Mouse (Mus musculus): ENCODE data around the gene Tedc1.

DNA sequence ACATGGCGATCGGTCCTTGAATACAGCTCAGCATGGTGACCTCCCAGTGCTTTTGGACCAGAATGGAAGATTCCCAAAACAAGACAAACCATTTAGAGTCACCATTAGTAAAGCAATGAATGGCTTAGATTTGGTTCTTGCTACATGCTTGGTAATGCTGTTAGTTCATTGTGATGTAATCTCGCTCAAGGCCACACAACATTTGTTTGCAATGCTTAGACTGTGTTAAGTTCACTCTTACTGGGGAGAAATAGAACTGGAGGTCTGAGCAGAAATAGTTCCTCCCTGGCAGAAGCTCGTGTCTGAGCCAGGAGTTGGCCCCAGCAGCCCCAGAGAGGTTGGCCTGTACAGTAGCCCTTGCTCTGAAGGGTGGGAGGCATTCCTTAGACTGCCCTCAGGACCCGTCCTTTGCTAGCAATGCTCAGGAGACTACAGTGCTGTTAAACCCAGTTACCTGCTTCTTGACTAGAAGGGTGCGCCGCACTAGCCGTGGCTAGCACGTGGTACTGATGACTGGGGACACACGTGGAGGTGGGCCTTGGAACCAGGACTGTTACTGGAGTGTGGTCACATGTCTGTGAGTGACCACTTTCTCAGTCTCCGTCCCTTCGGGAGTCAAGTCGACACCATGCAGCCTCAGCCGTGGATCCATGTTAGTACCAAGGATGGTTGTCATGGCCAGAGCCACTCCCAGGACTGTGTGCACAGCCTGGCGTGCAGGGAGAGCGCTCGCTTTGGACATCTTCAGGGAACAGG lies 47.5 kb upstream of the Tedc1 start:
- no peak for TF ChIP-seq POLR2A (IDR thresholded peaks at IDR 0.05; ENCODE audit: insufficient read depth, low read depth, low read length)
- TF ChIP-seq CTCF (IDR thresholded peaks at IDR 0.05) = no peak
- TF ChIP-seq EP300 (IDR thresholded peaks at IDR 0.05; ENCODE audit: insufficient read depth, low read depth, low read length) = no peak

All from heart, adult 2 months (tissue).